Mouse (Mus musculus): ENCODE data around the gene Btbd7. TPM values are rescaled to one million over a fixed set of nuclear protein-coding genes. Genes with fewer than 3 reads are reported as not detected.

The Btbd7 gene
- 15.0 and 15.9 TPM in 2 replicates for polyA plus RNA-seq (2015; fragmentation: Nextera tagmentation; extraction: Ambion mirVana)

DNA sequence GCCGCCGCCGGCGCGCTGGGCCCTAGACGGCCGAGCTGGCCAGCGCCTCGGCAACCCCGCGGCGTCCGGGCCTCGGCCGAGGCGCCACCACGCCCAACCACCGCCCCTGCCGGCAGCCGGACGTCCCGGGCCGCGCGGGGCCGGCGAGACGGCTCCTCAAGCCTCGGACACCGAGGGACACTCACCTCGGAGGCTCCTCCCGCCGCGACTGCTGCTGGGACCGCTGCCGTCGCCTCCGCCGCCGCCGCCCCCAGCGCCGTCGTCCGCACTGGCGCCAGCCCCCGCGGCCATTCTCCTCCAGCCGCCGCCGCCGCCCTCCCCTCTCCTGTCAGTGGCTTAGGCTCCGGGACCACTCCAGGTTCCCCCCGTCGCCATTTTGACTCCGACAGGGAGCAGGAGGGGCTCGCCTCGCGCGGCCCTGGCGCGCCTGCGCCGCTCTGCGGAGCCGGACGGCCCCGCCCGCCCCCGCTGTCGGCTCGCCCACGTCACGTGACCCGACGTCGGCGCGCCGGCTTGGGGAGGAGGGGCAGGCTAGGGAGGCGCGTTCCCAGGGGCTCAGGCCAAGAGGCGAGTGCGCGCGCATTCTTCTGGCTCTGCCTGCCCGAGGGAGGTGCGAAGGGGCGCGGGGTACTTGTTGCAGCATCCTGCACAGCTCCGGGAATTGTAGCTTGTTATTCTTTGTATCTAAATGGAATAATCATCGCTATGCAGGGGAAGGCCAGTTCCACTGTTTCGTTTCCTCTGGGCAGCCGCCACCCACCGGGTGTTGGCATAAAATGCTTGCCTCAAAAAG lies at the start of gene Btbd7:
TSS of gene Btbd7 (minus strand) at position 441 of the 793 bp plus-strand sequence.
- H3K9ac ChIP-seq = peak within 1 kb of the TSS; percentile 99
- under 1% methylated on average over 74 of the region's 95 CpGs for WGBS
- no peaks in the 10 kb centered on the region for H3K9me3 ChIP-seq
- H3K36me3 ChIP-seq = no peaks in the 10 kb centered on the region
- H3K4me1 ChIP-seq (replicated peaks) = peaks cover 7% of the 10 kb centered on the region
- peak within 1 kb of the TSS; percentile 96 for H3K4me3 ChIP-seq (replicated peaks)
- peak within 1 kb of the TSS; percentile 95 for H3K27ac ChIP-seq
- H3K4me2 ChIP-seq (replicated peaks) = peak within 1 kb of the TSS; percentile 76
- no peaks in the 10 kb centered on the region for H3K27me3 ChIP-seq (replicated peaks)
- peak; percentile 97 for ATAC-seq

DNA sequence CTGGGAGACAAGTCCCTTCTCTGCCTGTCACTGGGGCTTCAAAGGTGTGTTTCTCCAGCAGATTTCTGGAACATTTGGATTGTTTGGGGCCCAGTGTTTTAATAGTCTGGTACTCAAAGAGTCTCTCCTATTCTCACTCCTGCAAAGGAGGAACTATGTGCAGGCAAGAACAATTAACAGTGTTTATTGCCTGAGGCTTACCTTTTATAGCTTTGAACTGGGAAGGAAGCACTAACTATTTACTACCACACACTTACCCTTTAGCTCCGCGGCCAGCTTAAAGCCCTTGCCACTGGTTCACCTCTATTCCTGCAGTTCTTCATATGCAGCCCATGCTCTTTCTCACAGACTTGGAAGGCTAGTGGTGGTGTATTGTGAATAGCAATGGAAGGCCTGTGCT lies 37.8 kb upstream of the Btbd7 start:
- Histone ChIP-seq H3K4me2 (replicated peaks) (no peak overlapping the region), H3K27ac (no peak overlapping the region), H3K9me3 (no peaks in the 10 kb centered on the region), H3K4me1 (replicated peaks) (no peaks in the 10 kb centered on the region), H3K9ac (no peak overlapping the region), H3K36me3 (no peaks in the 10 kb centered on the region), H3K27me3 (replicated peaks) (no peaks in the 10 kb centered on the region), H3K4me3 (replicated peaks) (no peak overlapping the region)
- ATAC-seq = peak; percentile 65; the same call in 1 of the 2 replicates
- 44% methylated on average over 2 of the region's 2 CpGs for WGBS

DNA sequence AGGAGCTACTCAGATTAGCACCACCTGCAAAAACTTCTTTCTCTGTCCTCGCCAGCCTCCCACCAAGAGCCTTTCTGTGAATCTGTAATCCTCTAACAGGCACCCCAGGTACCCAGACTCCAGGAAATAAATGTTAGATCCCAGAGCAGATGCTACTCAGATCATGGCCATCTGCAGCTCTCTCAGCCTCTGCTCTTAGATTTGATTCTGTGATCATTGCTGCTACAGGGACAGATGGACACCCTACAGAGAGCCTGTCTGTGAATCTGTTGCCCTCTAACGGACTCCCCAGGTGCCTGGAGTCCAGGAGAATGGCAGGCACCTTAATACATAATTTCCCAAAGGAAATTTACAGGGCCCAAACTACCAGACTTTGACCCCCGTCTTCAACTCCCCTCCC lies 29.9 kb upstream of the Btbd7 start:
- 42% methylated on average over 3 of the region's 3 CpGs for WGBS
- ATAC-seq = no peak

DNA sequence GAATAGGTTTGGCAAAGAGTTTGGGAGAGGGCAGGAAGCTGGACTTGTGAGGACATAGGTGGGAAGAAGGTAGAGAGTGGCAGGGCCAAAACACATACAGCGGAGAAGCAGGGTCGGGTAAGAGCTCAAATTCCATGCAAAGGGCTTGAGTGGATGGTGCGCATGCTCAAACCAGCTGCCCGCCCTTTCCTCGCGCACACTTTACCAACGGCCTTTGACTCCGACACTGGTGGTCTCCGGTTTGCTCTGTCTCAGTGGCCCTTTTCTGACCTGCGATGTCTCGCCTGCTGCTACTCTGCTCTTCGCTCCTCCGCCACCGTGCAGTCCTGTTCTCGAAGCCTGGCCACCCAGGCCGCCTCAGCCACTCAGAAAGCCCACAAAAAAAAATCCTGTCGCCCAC lies 20.8 kb upstream of the Btbd7 start, which contains the start of gene Cox8c:
TSS of gene Cox8c (plus strand) at position 226 of the 400 bp plus-strand sequence.
- 94% methylated on average over 17 of the region's 17 CpGs for WGBS
- no peak for ATAC-seq
- Histone ChIP-seq H3K4me1 (replicated peaks) (no peaks in the 10 kb centered on the region), H3K27ac (no peak within 1 kb of the TSS), H3K27me3 (replicated peaks) (no peaks in the 10 kb centered on the region), H3K9ac (no peak within 1 kb of the TSS), H3K9me3 (no peaks in the 10 kb centered on the region), H3K4me2 (replicated peaks) (no peak within 1 kb of the TSS), H3K4me3 (replicated peaks) (no peak within 1 kb of the TSS), H3K36me3 (no peaks in the 10 kb centered on the region)

More for the DNA sequence above, 29.9 kb upstream of the Btbd7 start:
- Histone ChIP-seq H3K9me3 (no peaks in the 10 kb centered on the region), H3K27me3 (replicated peaks) (no peaks in the 10 kb centered on the region), H3K27ac (no peak overlapping the region), H3K4me1 (replicated peaks) (no peaks in the 10 kb centered on the region), H3K4me3 (replicated peaks) (no peak overlapping the region), H3K36me3 (no peaks in the 10 kb centered on the region), H3K9ac (no peak overlapping the region), H3K4me2 (replicated peaks) (no peak overlapping the region)

DNA sequence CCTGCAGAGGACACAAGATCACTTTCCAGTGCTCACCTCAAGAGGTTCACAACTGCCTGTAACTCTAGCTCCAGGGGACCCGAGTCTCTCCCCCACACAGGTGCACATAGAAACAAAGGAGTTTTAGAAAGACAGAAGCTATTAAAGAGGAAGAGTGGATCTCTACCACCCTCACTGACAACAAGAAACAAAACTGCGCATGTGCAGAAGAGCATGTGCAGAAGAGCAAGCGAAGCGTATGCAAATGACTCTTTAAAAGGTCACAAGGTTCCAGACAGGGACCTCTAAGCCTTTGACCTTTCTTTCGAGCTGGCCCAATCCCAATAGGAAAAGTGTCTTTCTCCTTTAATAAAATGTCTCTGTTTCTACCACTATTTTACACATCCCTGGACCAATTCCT lies 10.3 kb upstream of the Btbd7 start:
- Histone ChIP-seq H3K27me3 (replicated peaks) (no peaks in the 10 kb centered on the region), H3K4me1 (replicated peaks) (no peaks in the 10 kb centered on the region), H3K36me3 (no peaks in the 10 kb centered on the region), H3K27ac (no peak overlapping the region), H3K9ac (no peak overlapping the region), H3K9me3 (no peaks in the 10 kb centered on the region), H3K4me2 (replicated peaks) (no peak overlapping the region), H3K4me3 (replicated peaks) (no peak overlapping the region)
- ATAC-seq = no peak
- 71% methylated on average over 5 of the region's 5 CpGs for WGBS

DNA sequence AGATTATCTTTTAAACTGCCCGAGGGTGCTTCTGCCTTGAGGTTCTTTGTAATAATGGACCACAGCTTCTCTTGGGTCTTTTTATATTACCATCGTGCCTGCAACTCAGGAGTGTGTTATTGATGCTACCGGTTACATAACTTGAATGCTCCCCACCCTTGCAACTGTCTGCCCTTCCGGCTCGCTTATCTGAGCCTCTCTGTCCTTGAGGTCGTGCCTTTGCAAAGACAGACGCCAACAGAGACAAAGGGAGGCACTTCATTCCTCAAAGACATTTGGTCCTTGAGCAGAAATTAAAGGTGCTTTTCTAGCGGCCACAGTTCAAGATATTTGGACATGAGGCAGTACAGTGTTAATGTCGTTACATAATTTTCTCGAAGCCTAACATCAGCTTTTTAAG lies 9.1 kb upstream of the Btbd7 start:
- Histone ChIP-seq H3K27ac (no peak overlapping the region), H3K4me3 (replicated peaks) (no peak overlapping the region), H3K9me3 (no peaks in the 10 kb centered on the region), H3K4me2 (replicated peaks) (no peak overlapping the region), H3K27me3 (replicated peaks) (no peaks in the 10 kb centered on the region), H3K36me3 (no peaks in the 10 kb centered on the region), H3K9ac (no peak overlapping the region), H3K4me1 (replicated peaks) (no peaks in the 10 kb centered on the region)
- no peak for ATAC-seq
- 63% methylated on average over 10 of the region's 10 CpGs for WGBS

DNA sequence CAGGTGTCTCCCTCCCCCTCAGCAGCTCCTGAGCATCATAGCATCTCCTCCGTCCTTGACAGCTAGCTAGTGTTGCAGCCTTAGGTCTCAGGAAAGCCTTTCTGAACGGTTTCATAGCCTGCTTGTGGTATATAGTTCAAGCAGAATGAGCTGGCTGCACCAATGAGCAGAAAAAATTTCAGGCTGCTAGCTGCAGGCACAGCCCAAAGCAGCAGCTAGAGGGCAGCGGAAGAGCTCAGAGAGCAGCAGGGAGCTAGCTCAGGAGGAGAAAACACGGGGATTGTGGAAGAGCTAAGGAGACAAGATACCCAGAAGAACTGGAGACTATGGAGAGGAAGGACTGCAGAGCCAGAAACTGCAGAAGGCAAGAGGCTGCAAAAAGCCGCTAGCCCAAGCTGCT lies 7.5 kb upstream of the Btbd7 start:
- Histone ChIP-seq H3K9ac (no peak overlapping the region), H3K36me3 (no peaks in the 10 kb centered on the region), H3K4me2 (replicated peaks) (no peak overlapping the region), H3K27ac (no peak overlapping the region), H3K4me1 (replicated peaks) (no peaks in the 10 kb centered on the region), H3K27me3 (replicated peaks) (no peaks in the 10 kb centered on the region), H3K4me3 (replicated peaks) (no peak overlapping the region), H3K9me3 (no peaks in the 10 kb centered on the region)
- ATAC-seq = no peak
- 17% methylated on average over 5 of the region's 5 CpGs for WGBS

DNA sequence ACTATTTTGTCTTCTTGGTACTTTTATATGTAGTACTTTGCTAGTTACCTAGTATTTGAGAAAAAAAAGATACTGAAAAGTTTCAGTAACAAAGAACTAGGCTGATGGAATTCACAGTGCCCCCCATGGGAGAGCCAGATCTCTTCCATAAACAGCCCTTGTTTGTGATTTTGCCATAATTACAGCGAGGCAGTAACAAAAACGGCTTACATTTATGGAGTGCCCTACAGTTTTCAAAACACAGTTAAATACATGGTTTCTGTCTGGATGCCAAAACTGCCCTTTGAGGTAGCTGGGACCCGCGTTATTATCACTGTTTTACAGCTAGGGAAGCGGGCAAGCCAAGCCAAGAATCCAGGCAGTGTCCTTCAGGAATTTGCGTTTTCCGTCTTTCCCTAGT lies 630 bp upstream of the Btbd7 start:
- Histone ChIP-seq H3K9me3 (no peaks in the 10 kb centered on the region), H3K27me3 (replicated peaks) (no peaks in the 10 kb centered on the region), H3K4me2 (replicated peaks) (peak overlapping the region; percentile 72), H3K9ac (peak overlapping the region; percentile 53; the same call in 1 of the 2 replicates), H3K36me3 (no peaks in the 10 kb centered on the region), H3K4me1 (replicated peaks) (peaks cover 7% of the 10 kb centered on the region), H3K27ac (no peak overlapping the region), H3K4me3 (replicated peaks) (peak overlapping the region; percentile 96)
- ATAC-seq = no peak
- 17% methylated on average over 7 of the region's 7 CpGs for WGBS

DNA sequence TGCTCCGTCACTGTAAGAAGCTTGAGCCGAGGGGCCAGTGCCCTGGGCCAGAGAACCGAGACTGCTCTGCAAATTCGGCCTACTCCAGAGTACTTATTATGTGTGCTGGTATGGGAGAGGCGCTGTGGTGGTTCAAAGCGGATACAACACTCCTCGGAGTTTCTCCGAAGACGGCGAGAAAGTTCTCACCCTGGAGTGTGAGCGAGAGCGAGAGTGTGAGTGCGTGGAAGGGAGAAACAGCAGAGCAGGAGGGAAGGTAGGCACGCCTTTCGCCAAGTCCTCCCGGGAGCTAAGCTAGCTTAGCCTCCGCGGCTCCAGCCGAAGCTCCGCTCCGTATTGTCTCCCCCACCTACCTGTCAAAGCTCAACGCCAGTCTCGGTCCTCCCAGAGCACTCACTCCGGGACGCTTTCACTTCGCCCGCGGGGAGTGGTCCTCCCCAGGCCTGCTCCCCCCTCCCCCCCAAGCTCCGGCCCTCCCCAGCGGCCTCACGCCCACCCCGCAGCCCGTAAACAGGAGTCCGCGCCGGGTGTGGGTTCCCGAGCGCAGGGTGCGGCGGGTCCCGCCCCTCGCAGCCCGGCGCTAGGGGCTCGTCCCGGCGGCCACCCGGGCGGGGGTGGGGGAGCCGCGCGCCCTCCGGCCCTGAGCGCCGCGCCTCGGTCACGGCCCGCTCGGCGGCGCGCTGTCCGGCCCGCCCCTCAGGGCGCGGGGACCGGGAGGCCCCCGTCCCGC lies 805 bp downstream of the Btbd7 start:
- no peaks in the 10 kb centered on the region for H3K36me3 ChIP-seq
- peak overlapping the region; percentile 95 for H3K27ac ChIP-seq
- ATAC-seq = peak; percentile 85
- H3K4me3 ChIP-seq (replicated peaks) = peak overlapping the region; percentile 96
- no peaks in the 10 kb centered on the region for H3K27me3 ChIP-seq (replicated peaks)
- H3K9me3 ChIP-seq = no peaks in the 10 kb centered on the region
- under 1% methylated on average over 70 of the region's 70 CpGs for WGBS
- peaks cover 7% of the 10 kb centered on the region for H3K4me1 ChIP-seq (replicated peaks)
- H3K4me2 ChIP-seq (replicated peaks) = peak overlapping the region; percentile 76
- H3K9ac ChIP-seq = peak overlapping the region; percentile 99

DNA sequence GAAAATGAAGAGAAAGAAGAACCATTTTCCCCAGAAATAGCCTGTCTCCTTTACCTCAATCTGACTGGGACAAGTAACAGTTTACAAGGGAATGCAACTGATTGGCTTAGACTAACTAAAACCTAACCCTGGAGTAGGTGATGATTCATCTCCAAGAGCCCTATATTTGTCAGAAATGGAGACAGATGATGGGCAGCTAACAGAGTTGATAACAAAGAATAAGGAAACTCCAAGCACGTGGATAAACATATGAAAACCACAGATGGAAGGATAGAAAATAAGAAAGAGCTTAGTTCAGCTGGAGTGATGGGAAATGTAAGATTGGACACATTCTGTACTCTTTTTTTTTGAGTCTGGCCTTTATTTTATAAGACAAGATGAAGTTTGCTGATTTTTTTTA lies 7.7 kb downstream of the Btbd7 start:
- Histone ChIP-seq H3K4me1 (replicated peaks) (no peaks in the 10 kb centered on the region), H3K27ac (no peak overlapping the region), H3K4me3 (replicated peaks) (no peak overlapping the region), H3K9ac (no peak overlapping the region), H3K36me3 (no peaks in the 10 kb centered on the region), H3K4me2 (replicated peaks) (no peak overlapping the region), H3K9me3 (no peaks in the 10 kb centered on the region), H3K27me3 (replicated peaks) (no peaks in the 10 kb centered on the region)
- ATAC-seq = no peak
- 73% methylated on average over 1 of the region's 1 CpGs for WGBS

DNA sequence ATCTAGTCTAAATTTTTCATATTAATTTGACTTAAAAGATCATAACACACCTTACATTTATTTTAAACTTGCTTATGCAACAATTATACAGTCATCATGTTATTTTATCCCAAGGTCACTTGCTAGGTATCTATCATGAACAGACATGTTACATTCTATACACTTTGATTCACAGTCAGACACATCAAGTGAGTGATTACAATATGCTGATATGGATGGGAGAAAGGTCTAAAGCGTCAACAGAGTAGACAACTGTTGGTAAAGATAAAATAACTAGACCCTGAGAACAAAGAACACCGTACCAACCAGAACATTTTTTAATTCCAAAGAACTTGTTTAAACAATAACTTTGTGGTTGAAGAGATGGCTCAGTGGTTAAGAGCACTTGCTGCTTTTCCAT lies 8.5 kb downstream of the Btbd7 start:
- no peaks in the 10 kb centered on the region for H3K4me1 ChIP-seq (replicated peaks)
- H3K4me3 ChIP-seq (replicated peaks) = no peak overlapping the region
- H3K9me3 ChIP-seq = no peaks in the 10 kb centered on the region
- H3K9ac ChIP-seq = no peak overlapping the region
- no peaks in the 10 kb centered on the region for H3K36me3 ChIP-seq
- H3K27me3 ChIP-seq (replicated peaks) = no peaks in the 10 kb centered on the region
- H3K27ac ChIP-seq = no peak overlapping the region
- ATAC-seq = no peak
- no peak overlapping the region for H3K4me2 ChIP-seq (replicated peaks)
- WGBS = 88% methylated on average over 2 of the region's 2 CpGs

DNA sequence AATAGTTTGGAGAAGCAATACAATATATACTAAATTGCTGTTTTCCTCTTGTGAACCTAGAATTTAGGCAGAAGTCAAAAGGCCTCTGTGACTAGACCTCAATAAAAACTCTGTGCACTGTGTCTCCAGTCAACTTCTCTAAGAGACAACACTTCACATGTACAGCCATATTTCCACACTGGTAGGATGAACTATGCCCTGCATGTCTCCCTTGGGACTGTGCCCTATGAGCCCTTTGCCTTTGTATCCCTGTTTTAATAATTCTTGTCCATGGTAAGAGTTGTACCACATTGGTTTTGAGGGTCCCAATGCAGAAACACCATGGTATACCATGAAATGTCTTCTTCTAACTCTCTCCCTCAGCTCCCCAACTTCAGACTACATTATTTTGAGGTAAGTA lies 17.5 kb downstream of the Btbd7 start:
- Histone ChIP-seq H3K9ac (no peak overlapping the region), H3K27me3 (replicated peaks) (no peaks in the 10 kb centered on the region), H3K27ac (no peak overlapping the region), H3K9me3 (no peaks in the 10 kb centered on the region), H3K4me3 (replicated peaks) (no peak overlapping the region), H3K4me2 (replicated peaks) (no peak overlapping the region), H3K36me3 (no peaks in the 10 kb centered on the region), H3K4me1 (replicated peaks) (no peaks in the 10 kb centered on the region)
- no peak for ATAC-seq

Measured in intestine, embryonic 15.5 days (tissue).